8 mouse cellular contexts compared by ENCODE assay signal in the genomic region with DNA sequence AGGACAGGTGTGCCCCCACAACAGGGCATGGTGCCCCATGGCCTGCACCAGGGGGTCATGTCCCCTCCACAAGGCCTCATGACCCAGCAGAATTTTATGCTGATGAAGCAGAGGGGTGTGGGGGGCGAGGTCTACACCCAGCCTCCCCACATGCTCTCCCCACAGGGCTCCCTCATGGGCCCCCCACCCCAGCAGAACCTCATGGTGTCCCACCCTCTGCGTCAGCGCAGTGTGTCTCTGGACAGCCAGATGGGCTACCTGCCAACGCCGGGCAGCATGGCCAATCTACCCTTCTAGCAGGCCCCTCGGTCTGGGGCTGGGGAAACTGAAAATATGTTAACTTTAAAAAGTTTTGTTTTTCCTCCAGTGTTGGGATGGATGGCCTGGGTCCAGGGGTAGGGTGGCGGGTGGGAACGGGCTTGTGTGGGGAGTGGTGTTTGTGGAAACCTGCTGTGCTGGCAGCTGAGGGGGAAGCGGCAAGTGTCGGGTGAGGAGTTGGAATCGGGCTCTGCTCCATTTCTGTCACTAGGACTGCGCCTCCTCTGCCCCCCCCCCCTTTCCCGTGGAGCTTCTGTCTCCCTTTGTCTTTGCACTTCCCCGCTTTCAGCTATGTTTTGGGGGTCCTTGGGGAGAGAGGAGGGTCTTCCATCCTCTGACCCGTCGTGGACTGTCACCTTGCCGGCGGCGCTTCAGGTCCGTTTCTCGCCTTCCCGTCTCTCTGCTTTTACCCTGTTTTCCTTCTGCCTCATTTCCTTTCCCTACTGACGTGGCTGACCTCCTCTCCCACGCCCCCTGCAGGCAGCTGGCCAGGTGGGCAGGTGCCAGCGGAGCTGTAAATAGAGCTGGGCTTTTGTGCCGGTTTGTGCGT. TPM values are rescaled to one million over a fixed set of nuclear protein-coding genes. Genes with fewer than 3 reads are reported as not detected.
DNase-seq lines count a peak whose midpoint lies in the region; ATAC-seq and TF ChIP-seq lines count a peak whose summit lies in the region.

No protein-coding gene starts in this region.

- 12% methylated on average over 27 of the region's 27 CpGs for WGBS in embryonic facial prominence, embryonic 12.5 days
- 5% methylated on average over 27 of the region's 27 CpGs for WGBS in limb, embryonic 14.5 days
- WGBS in midbrain, embryonic 14.5 days: 11% methylated on average over 26 of the region's 27 CpGs

- H3K9ac ChIP-seq in embryonic facial prominence, embryonic 12.5 days: peak overlapping the region; percentile 36
- peak overlapping the region; percentile 22 for H3K9ac ChIP-seq in limb, embryonic 14.5 days (ENCODE audit: low read depth, low read length, severe bottlenecking)
- peak overlapping the region; percentile 13; the same call in 1 of the 2 replicates for H3K9ac ChIP-seq in midbrain, embryonic 14.5 days (replicated peaks; ENCODE audit: low read length)

- no peaks in the 10 kb centered on the region for H3K27me3 ChIP-seq in embryonic facial prominence, embryonic 12.5 days
- H3K27me3 ChIP-seq in limb, embryonic 14.5 days (ENCODE audit: control insufficient read depth, insufficient read depth, low read length): no peaks in the 10 kb centered on the region
- H3K27me3 ChIP-seq in midbrain, embryonic 14.5 days (ENCODE audit: control insufficient read depth, insufficient read depth, low read length): no peaks in the 10 kb centered on the region

- H3K4me1 ChIP-seq in embryonic facial prominence, embryonic 12.5 days: peaks cover 30% of the 10 kb centered on the region
- H3K4me1 ChIP-seq in limb, embryonic 14.5 days (ENCODE audit: control insufficient read depth, insufficient read depth, low read length): peaks cover 41% of the 10 kb centered on the region
- peaks cover 10% of the 10 kb centered on the region; the same call in 1 of the 2 replicates for H3K4me1 ChIP-seq in midbrain, embryonic 14.5 days (ENCODE audit: control insufficient read depth, insufficient read depth, low read length)

- peaks cover 47% of the 10 kb centered on the region for H3K36me3 ChIP-seq in embryonic facial prominence, embryonic 12.5 days
- peaks cover 47% of the 10 kb centered on the region for H3K36me3 ChIP-seq in limb, embryonic 14.5 days (ENCODE audit: control insufficient read depth, insufficient read depth, low read length)
- peaks cover 44% of the 10 kb centered on the region for H3K36me3 ChIP-seq in midbrain, embryonic 14.5 days (ENCODE audit: control insufficient read depth, insufficient read depth, low read length)

- peak; percentile 80 to 81 for DNase-seq in left cerebral cortex, adult 18-20 months (ENCODE audit: low spot score in 2 of 2)
- no peak for DNase-seq in left cerebral cortex, adult 11 months (ENCODE audit: low spot score)
- DNase-seq in heart, adult 18-20 months: peak; percentile 93 to 97
- DNase-seq in kidney, adult 11 months: peak; percentile 88
- DNase-seq in limb, embryonic 14.5 days (ENCODE audit: low spot score): peak; percentile 66
- DNase-seq in midbrain, embryonic 14.5 days: peak; percentile 81
- DNase-seq in spleen, adult 18-20 months: peak; percentile 71 to 82

- H3K27ac ChIP-seq in embryonic facial prominence, embryonic 12.5 days: peak overlapping the region; percentile 37; the same call in 1 of the 2 replicates
- H3K27ac ChIP-seq in limb, embryonic 14.5 days (replicated peaks; ENCODE audit: low read depth, low read length): peak overlapping the region; percentile 61
- H3K27ac ChIP-seq in midbrain, embryonic 14.5 days (replicated peaks; ENCODE audit: low read depth, low read length): peak overlapping the region; percentile 20; the same call in 1 of the 2 replicates

- no peak for ATAC-seq in embryonic facial prominence, embryonic 12.5 days (ENCODE audit: insufficient number of reproducible peaks, insufficient read depth, low FRiP score, low TSS enrichment)
- peak; percentile 42 for ATAC-seq in limb, embryonic 14.5 days (ENCODE audit: low FRiP score, low read depth)
- no peak for ATAC-seq in midbrain, embryonic 14.5 days (ENCODE audit: low FRiP score, low TSS enrichment)

- no peaks in the 10 kb centered on the region for H3K9me3 ChIP-seq in embryonic facial prominence, embryonic 12.5 days
- no peaks in the 10 kb centered on the region for H3K9me3 ChIP-seq in limb, embryonic 14.5 days (ENCODE audit: control insufficient read depth, low read length)
- H3K9me3 ChIP-seq in midbrain, embryonic 14.5 days (ENCODE audit: control insufficient read depth, low read length): no peaks in the 10 kb centered on the region

- H3K4me3 ChIP-seq in embryonic facial prominence, embryonic 12.5 days: 0 out of 2 replicates have a peak overlapping the region, but pooled peaks have one; percentile 17
- peak overlapping the region; percentile 29 for H3K4me3 ChIP-seq in limb, embryonic 14.5 days (replicated peaks; ENCODE audit: low read length)
- H3K4me3 ChIP-seq in midbrain, embryonic 14.5 days (replicated peaks; ENCODE audit: low read depth, low read length): peak overlapping the region; percentile 19

- peak overlapping the region; percentile 39 for H3K4me2 ChIP-seq in embryonic facial prominence, embryonic 12.5 days (replicated peaks)
- peak overlapping the region; percentile 53 for H3K4me2 ChIP-seq in limb, embryonic 14.5 days (replicated peaks; ENCODE audit: low read depth, low read length, severe bottlenecking)
- peak overlapping the region; percentile 46 for H3K4me2 ChIP-seq in midbrain, embryonic 14.5 days (ENCODE audit: low read length)

- no peak for TF ChIP-seq POLR2A in limb, embryonic 14.5 days (IDR thresholded peaks at IDR 0.05; ENCODE audit: borderline replicate concordance, extremely low read depth, insufficient read depth, insufficient read length)

RNA-seq across cellular contexts. Expression of gene Bcl9l, which starts 27.1 kb away (rescaled TPM):
- 10 to 100 TPM; 59.1 to 62.5 TPM for total RNA-seq in left cerebral cortex, adult 18-20 months (2021)
- 17.7 and 18.5 TPM in 2 replicates for polyA plus RNA-seq in embryonic facial prominence, embryonic 12.5 days (2016; fragmentation: Nextera tagmentation; extraction: Ambion mirVana)
- total RNA-seq in heart, adult 18-20 months (2021): 10 to 100 TPM; 36.2 to 41.7 TPM
- polyA plus RNA-seq in limb, embryonic 14.5 days (2012; rRNA removed): 41.2 and 53.7 TPM in 2 replicates
- polyA plus RNA-seq in limb, embryonic 14.5 days (2014; fragmentation: Nextera tagmentation; extraction: Ambion mirVana): 20.5 and 22.7 TPM in 2 replicates
- 12.6 and 14.9 TPM in 2 replicates for polyA plus RNA-seq in midbrain, embryonic 14.5 days (2014; fragmentation: Nextera tagmentation; extraction: Ambion mirVana)

RNA-seq across cellular contexts. Expression of gene Cxcr5, which starts 52.0 kb away (rescaled TPM):
- not detected for total RNA-seq in left cerebral cortex, adult 18-20 months (2021)
- 0.08 TPM in 1 of 2 replicates, not detected in the other for polyA plus RNA-seq in embryonic facial prominence, embryonic 12.5 days (2016; fragmentation: Nextera tagmentation; extraction: Ambion mirVana)
- total RNA-seq in heart, adult 18-20 months (2021): 1 to 10 TPM in 1 of 2 experiments, under 1 TPM in 1; 0.37 to 2.8 TPM
- 0.10 and 0.13 TPM in 2 replicates for polyA plus RNA-seq in limb, embryonic 14.5 days (2012; rRNA removed)
- 0.30 TPM in 1 of 2 replicates, not detected in the other for polyA plus RNA-seq in limb, embryonic 14.5 days (2014; fragmentation: Nextera tagmentation; extraction: Ambion mirVana)
- polyA plus RNA-seq in midbrain, embryonic 14.5 days (2014; fragmentation: Nextera tagmentation; extraction: Ambion mirVana): 0.11 TPM in 1 of 2 replicates, not detected in the other

RNA-seq across cellular contexts. Expression of gene Upk2, which starts 54.9 kb away (rescaled TPM):
- not detected for total RNA-seq in left cerebral cortex, adult 18-20 months (2021)
- polyA plus RNA-seq in embryonic facial prominence, embryonic 12.5 days (2016; fragmentation: Nextera tagmentation; extraction: Ambion mirVana): 1.7 and 2.2 TPM in 2 replicates
- not detected for total RNA-seq in heart, adult 18-20 months (2021)
- 0.33 and 0.91 TPM in 2 replicates for polyA plus RNA-seq in limb, embryonic 14.5 days (2012; rRNA removed)
- 0.40 TPM in 1 of 2 replicates, not detected in the other for polyA plus RNA-seq in limb, embryonic 14.5 days (2014; fragmentation: Nextera tagmentation; extraction: Ambion mirVana)
- polyA plus RNA-seq in midbrain, embryonic 14.5 days (2014; fragmentation: Nextera tagmentation; extraction: Ambion mirVana): not detected in 2 replicates
